Mouse (Mus musculus) spleen, adult 12 weeks (tissue): ENCODE measurements around the gene Ctbs.
A peak's percentile ranks its signal among the peaks of the same experiment; 100 is the strongest.
"Not testable (repeated sequence)": the region's sequence is repeated elsewhere in the genome, so short reads cannot be mapped to it uniquely, and the experiment has no call there.

Source experiments
- DNase-seq: peaks from one replicate; pipeline ENCODE4 v3.0.0; 2022; ENCODE audit warnings: low spot score

Ctbs gene

GRCm38 (mm10) chr3:146449745-146450250, at the start of gene Ctbs:
Gene Ctbs, plus strand, starts transcription at chr3:146449795.
- DNase-seq = no peak

- no peak for DNase-seq
These were observed 45.8 kb upstream of the Ctbs start for GRCm38 (mm10) chr3:146403770-146404169.

GRCm38 (mm10) chr3:146404311-146405201, 45.0 kb upstream of the Ctbs start, which contains the start of gene Ssx2ip:
Gene Ssx2ip, plus strand, starts transcription at chr3:146404642.
- peak; percentile 93 for DNase-seq

- peak; percentile 25 for DNase-seq
These were observed 44.2 kb upstream of the Ctbs start for GRCm38 (mm10) chr3:146405213-146406006.

GRCm38 (mm10) chr3:146406007-146406341, 43.6 kb upstream of the Ctbs start:
- no peak for DNase-seq

GRCm38 (mm10) chr3:146407086-146407721, 42.4 kb upstream of the Ctbs start:
- no peak for DNase-seq

GRCm38 (mm10) chr3:146410114-146410513, 39.5 kb upstream of the Ctbs start:
- no peak for DNase-seq

- DNase-seq = no peak
These were observed 37.6 kb upstream of the Ctbs start for GRCm38 (mm10) chr3:146412008-146412407.

- DNase-seq = no peak
These were observed 37.1 kb upstream of the Ctbs start for GRCm38 (mm10) chr3:146412480-146412879.

- no peak for DNase-seq
These were observed 36.6 kb upstream of the Ctbs start for GRCm38 (mm10) chr3:146413016-146413415.

GRCm38 (mm10) chr3:146413992-146414391, 35.6 kb upstream of the Ctbs start:
- no peak for DNase-seq

GRCm38 (mm10) chr3:146414555-146414954, 35.0 kb upstream of the Ctbs start:
- DNase-seq = no peak

GRCm38 (mm10) chr3:146417873-146418272, 31.7 kb upstream of the Ctbs start:
- DNase-seq = no peak

- no peak for DNase-seq
These were observed 30.7 kb upstream of the Ctbs start for GRCm38 (mm10) chr3:146418901-146419300.

GRCm38 (mm10) chr3:146419534-146419933, 30.1 kb upstream of the Ctbs start:
- no peak for DNase-seq

GRCm38 (mm10) chr3:146419992-146420537, 29.5 kb upstream of the Ctbs start:
- DNase-seq = no peak

GRCm38 (mm10) chr3:146421787-146422186, 27.8 kb upstream of the Ctbs start:
- no peak for DNase-seq

- DNase-seq = no peak
These were observed 25.9 kb upstream of the Ctbs start for GRCm38 (mm10) chr3:146423710-146424109.

GRCm38 (mm10) chr3:146424306-146424900, 25.2 kb upstream of the Ctbs start:
- no peak for DNase-seq

- no peak for DNase-seq
These were observed 23.7 kb upstream of the Ctbs start for GRCm38 (mm10) chr3:146425902-146426301.

- DNase-seq = no peak
These were observed 23.1 kb upstream of the Ctbs start for GRCm38 (mm10) chr3:146426489-146426888.

- not testable (repeated sequence) for DNase-seq
These were observed 16.5 kb upstream of the Ctbs start for GRCm38 (mm10) chr3:146433063-146433462.
